Mouse (Mus musculus) liver, embryonic 14.5 days (tissue): Measurements from ENCODE around the gene Pcsk4.

Experiments
- CTCF ChIP-seq: IDR thresholded peaks from 2 replicates; pipeline ENCODE4 v1.5.1; 2016; ENCODE audit warnings: antibody characterized with exemption, low read depth, control low read depth
- EP300 ChIP-seq: IDR thresholded peaks from 2 replicates; pipeline ENCODE4 v1.6.1; 2016; ENCODE audit warnings: antibody characterized with exemption, low read depth

GRCm38 (mm10) chr10:80356001-80356682, 26.8 kb upstream of the Pcsk4 start, which contains the start of gene Plk5:
- TF ChIP-seq EP300: no peak
- no peak for TF ChIP-seq CTCF
